In genomic region chr10:17562410-17563350, GRCm38 (mm10) we compare ENCODE assay signal across 8 mouse cellular contexts.
DNase-seq lines count a peak whose midpoint lies in the region; ATAC-seq and TF ChIP-seq lines count a peak whose summit lies in the region.

No protein-coding gene starts in this region.

- no peak for TF ChIP-seq EP300 in stomach, postnatal 0 days (optimal IDR thresholded peaks at IDR 0.05)

- TF ChIP-seq POLR2A in limb, embryonic 14.5 days (IDR thresholded peaks at IDR 0.05; ENCODE audit: borderline replicate concordance, extremely low read depth, insufficient read depth, insufficient read length): no peak

- no peak overlapping the region for H3K4me2 ChIP-seq in heart, embryonic 16.5 days (ENCODE audit: low read depth, low read length)
- H3K4me2 ChIP-seq in heart, embryonic 12.5 days: no peak overlapping the region
- H3K4me2 ChIP-seq in limb, embryonic 14.5 days (replicated peaks; ENCODE audit: low read depth, low read length, severe bottlenecking): no peak overlapping the region
- no peak overlapping the region for H3K4me2 ChIP-seq in stomach, postnatal 0 days (replicated peaks; ENCODE audit: low read depth)

- peak; percentile 34 to 53 for DNase-seq in right cerebral cortex, postnatal 10 days (ENCODE audit: low spot score in 2 of 2)
- no peak for DNase-seq in right cerebral cortex, postnatal 36 days (ENCODE audit: low spot score in 2 of 2)
- peak; percentile 59 for DNase-seq in limb, embryonic 14.5 days (ENCODE audit: low spot score)
- DNase-seq in stomach, postnatal 0 days (ENCODE audit: low spot score): no peak
- no peak for DNase-seq in embryo, embryonic 9.5 days (ENCODE audit: extremely low spot score)
- no peak for DNase-seq in cerebellum, adult 8-10 months

- no peak for TF ChIP-seq CTCF in stomach, postnatal 0 days (IDR thresholded peaks at IDR 0.05; ENCODE audit: low read depth)

- H3K4me3 ChIP-seq in heart, embryonic 16.5 days (ENCODE audit: low read length): no peak overlapping the region
- H3K4me3 ChIP-seq in heart, embryonic 12.5 days: no peak overlapping the region
- H3K4me3 ChIP-seq in limb, embryonic 14.5 days (replicated peaks; ENCODE audit: low read length): no peak overlapping the region
- H3K4me3 ChIP-seq in stomach, postnatal 0 days (ENCODE audit: low read depth, low read length): no peak overlapping the region

- H3K9ac ChIP-seq in heart, embryonic 16.5 days (ENCODE audit: low read length): no peak overlapping the region
- no peak overlapping the region for H3K9ac ChIP-seq in heart, embryonic 12.5 days
- H3K9ac ChIP-seq in limb, embryonic 14.5 days (ENCODE audit: low read depth, low read length, severe bottlenecking): no peak overlapping the region
- no peak overlapping the region for H3K9ac ChIP-seq in stomach, postnatal 0 days (ENCODE audit: low read length)

- H3K27ac ChIP-seq in heart, embryonic 16.5 days (ENCODE audit: low read length): no peak overlapping the region
- H3K27ac ChIP-seq in heart, embryonic 12.5 days (ENCODE audit: poor library complexity, severe bottlenecking): no peak overlapping the region; the same call in 1 of the 2 replicates
- H3K27ac ChIP-seq in limb, embryonic 14.5 days (replicated peaks; ENCODE audit: low read depth, low read length): no peak overlapping the region
- H3K27ac ChIP-seq in stomach, postnatal 0 days (replicated peaks): no peak overlapping the region

- 45% methylated on average over 7 of the region's 7 CpGs for WGBS in heart, embryonic 16.5 days
- 56% methylated on average over 7 of the region's 7 CpGs for WGBS in heart, embryonic 12.5 days
- WGBS in limb, embryonic 14.5 days: 53% methylated on average over 7 of the region's 7 CpGs
- 34% methylated on average over 7 of the region's 7 CpGs for WGBS in stomach, postnatal 0 days

- no peaks in the 10 kb centered on the region for H3K36me3 ChIP-seq in heart, embryonic 16.5 days (ENCODE audit: control insufficient read depth, insufficient read depth)
- H3K36me3 ChIP-seq in heart, embryonic 12.5 days: no peaks in the 10 kb centered on the region
- no peaks in the 10 kb centered on the region for H3K36me3 ChIP-seq in limb, embryonic 14.5 days (ENCODE audit: control insufficient read depth, insufficient read depth, low read length)
- no peaks in the 10 kb centered on the region for H3K36me3 ChIP-seq in stomach, postnatal 0 days (ENCODE audit: control insufficient read depth, insufficient read depth, low read length)

- no peaks in the 10 kb centered on the region for H3K9me3 ChIP-seq in heart, embryonic 16.5 days (replicated peaks; ENCODE audit: control insufficient read depth, low read length)
- no peaks in the 10 kb centered on the region for H3K9me3 ChIP-seq in heart, embryonic 12.5 days (replicated peaks)
- H3K9me3 ChIP-seq in limb, embryonic 14.5 days (ENCODE audit: control insufficient read depth, low read length): no peaks in the 10 kb centered on the region
- H3K9me3 ChIP-seq in stomach, postnatal 0 days (ENCODE audit: control insufficient read depth, low read length): no peaks in the 10 kb centered on the region

- H3K4me1 ChIP-seq in heart, embryonic 16.5 days (ENCODE audit: control insufficient read depth, insufficient read depth, low read length): peaks cover 16% of the 10 kb centered on the region
- H3K4me1 ChIP-seq in heart, embryonic 12.5 days (replicated peaks): peaks cover 26% of the 10 kb centered on the region
- H3K4me1 ChIP-seq in limb, embryonic 14.5 days (ENCODE audit: control insufficient read depth, insufficient read depth, low read length): peaks cover 18% of the 10 kb centered on the region; the same call in 1 of the 2 replicates
- no peaks in the 10 kb centered on the region for H3K4me1 ChIP-seq in stomach, postnatal 0 days (replicated peaks; ENCODE audit: control insufficient read depth, insufficient read depth)

- no peaks in the 10 kb centered on the region for H3K27me3 ChIP-seq in heart, embryonic 16.5 days (ENCODE audit: control insufficient read depth, insufficient read depth, low read length)
- H3K27me3 ChIP-seq in heart, embryonic 12.5 days (replicated peaks): no peaks in the 10 kb centered on the region
- no peaks in the 10 kb centered on the region for H3K27me3 ChIP-seq in limb, embryonic 14.5 days (ENCODE audit: control insufficient read depth, insufficient read depth, low read length)
- no peaks in the 10 kb centered on the region for H3K27me3 ChIP-seq in stomach, postnatal 0 days (ENCODE audit: control insufficient read depth, insufficient read depth, low read length)

- peak; percentile 40; the same call in 1 of the 2 replicates for ATAC-seq in heart, embryonic 16.5 days (replicated peaks; ENCODE audit: extremely low read depth, insufficient read depth, low FRiP score)
- no peak for ATAC-seq in heart, embryonic 12.5 days (ENCODE audit: insufficient number of reproducible peaks, low FRiP score)
- ATAC-seq in limb, embryonic 14.5 days (ENCODE audit: low FRiP score, low read depth): peak; percentile 62
- ATAC-seq in stomach, postnatal 0 days (ENCODE audit: low FRiP score, low TSS enrichment): peak; percentile 30

Comparison
In these comparisons a context has a peak if more than half of its experiments do, and no peak if none do; other contexts are left out.
1. DNase-seq: peak in right cerebral cortex, postnatal 10 days (2 of 2) and limb, embryonic 14.5 days (single experiment); none in right cerebral cortex, postnatal 36 days (0 of 2), stomach, postnatal 0 days (single experiment), embryo, embryonic 9.5 days (single experiment) and cerebellum, adult 8-10 months (single experiment).